Mouse (Mus musculus): ENCODE measurements around the gene Gng12. TPM values are rescaled to one million over a fixed set of nuclear protein-coding genes. Genes with fewer than 3 reads are reported as not detected.

Gng12 gene
- polyA plus RNA-seq, 1 experiment = 22.9 TPM

DNA sequence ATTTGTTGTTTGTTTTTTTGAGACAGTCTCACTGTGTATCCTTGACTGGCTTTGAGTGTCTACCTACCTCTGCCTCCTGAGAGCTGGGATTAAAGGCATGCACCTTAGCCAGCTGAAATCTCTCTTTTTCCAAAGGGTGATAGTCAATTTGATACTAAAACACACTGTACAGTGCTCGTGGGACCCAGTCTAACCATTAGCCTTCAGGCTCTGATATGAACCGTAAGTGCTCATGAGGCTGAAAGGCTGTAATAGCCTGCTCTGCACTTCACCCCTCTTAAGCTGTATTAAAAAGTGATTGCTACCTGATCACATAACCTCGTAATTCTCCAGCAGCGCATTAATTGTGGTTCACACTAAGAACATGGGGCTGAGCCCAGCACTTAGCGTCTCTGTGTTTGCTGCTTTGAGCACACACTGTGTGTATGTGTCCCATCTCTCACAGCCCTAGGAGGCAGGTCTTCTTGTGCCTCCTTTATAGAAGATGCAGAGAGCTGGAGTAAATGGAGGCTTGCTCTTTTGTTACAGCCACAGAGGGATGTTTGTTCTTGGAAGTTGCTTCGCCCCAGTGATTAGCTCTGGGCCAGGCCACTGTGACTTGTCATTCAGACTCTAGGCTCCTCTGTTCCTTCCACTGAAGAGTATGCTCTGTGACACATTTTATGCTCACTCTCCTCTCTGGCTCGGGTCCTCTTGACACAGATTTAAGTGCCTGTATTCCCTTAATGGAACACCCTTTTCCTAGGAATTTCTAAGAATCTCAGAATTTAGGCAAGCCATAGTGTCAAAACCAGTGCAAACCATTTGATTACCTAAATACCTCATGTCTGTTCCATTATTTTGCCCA, 114.4 kb downstream of the Gng12 start:
- no peak overlapping the region for H3K4me3 ChIP-seq (replicated peaks; ENCODE audit: control insufficient read depth, low read depth, low read length)
- no peak overlapping the region for H3K27ac ChIP-seq (ENCODE audit: control insufficient read depth, insufficient read depth, low read depth, low read length, poor library complexity)
- 0 out of 2 replicates have a peak, but pooled peaks cover 2% of the 10 kb centered on the region for H3K4me1 ChIP-seq (ENCODE audit: control insufficient read depth, insufficient read depth, low read length)
- TF ChIP-seq CTCF (IDR thresholded peaks at IDR 0.05; ENCODE audit: control insufficient read depth, insufficient read depth, low read length) = no peak
- TF ChIP-seq POLR2A (IDR thresholded peaks at IDR 0.05; ENCODE audit: borderline replicate concordance, control insufficient read depth, low read depth, low read length) = no peak
- 82% methylated on average over 7 of the region's 7 CpGs for WGBS

DNA sequence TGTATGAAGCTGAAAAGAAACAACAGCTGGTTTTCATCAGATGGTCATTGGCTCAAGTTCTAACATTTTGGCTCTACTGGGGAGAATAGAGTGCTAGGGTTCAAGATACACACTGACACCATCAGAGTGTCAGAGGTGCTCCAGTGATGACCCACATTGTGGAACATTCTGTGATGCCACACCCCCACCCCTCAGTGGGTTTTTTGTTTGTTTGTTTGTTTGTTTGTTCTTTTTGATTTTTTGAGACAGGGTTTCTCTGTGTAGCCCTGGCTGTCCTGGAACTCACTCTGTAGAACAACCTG, 115.0 kb downstream of the Gng12 start:
- Histone ChIP-seq H3K4me1 (ENCODE audit: control insufficient read depth, insufficient read depth, low read length) (peaks cover 2% of the 10 kb centered on the region; the same call in 1 of the 2 replicates), H3K4me3 (replicated peaks; ENCODE audit: control insufficient read depth, low read depth, low read length) (no peak overlapping the region), H3K27ac (ENCODE audit: control insufficient read depth, insufficient read depth, low read depth, low read length, poor library complexity) (no peak overlapping the region)
- TF ChIP-seq CTCF (IDR thresholded peaks at IDR 0.05; ENCODE audit: control insufficient read depth, insufficient read depth, low read length) (no peak), POLR2A (IDR thresholded peaks at IDR 0.05; ENCODE audit: borderline replicate concordance, control insufficient read depth, low read depth, low read length) (no peak)

- TF ChIP-seq POLR2A (IDR thresholded peaks at IDR 0.05; ENCODE audit: borderline replicate concordance, control insufficient read depth, low read depth, low read length) (no peak), CTCF (IDR thresholded peaks at IDR 0.05; ENCODE audit: control insufficient read depth, insufficient read depth, low read length) (no peak)
- Histone ChIP-seq H3K27ac (ENCODE audit: control insufficient read depth, insufficient read depth, low read depth, low read length, poor library complexity) (no peak overlapping the region), H3K4me3 (replicated peaks; ENCODE audit: control insufficient read depth, low read depth, low read length) (no peak overlapping the region), H3K4me1 (ENCODE audit: control insufficient read depth, insufficient read depth, low read length) (peaks cover 2% of the 10 kb centered on the region; the same call in 1 of the 2 replicates)
- 92% methylated on average over 6 of the region's 6 CpGs for WGBS
Observed at GRCm38 (mm10) chr6:67013293-67013948, 117.2 kb downstream of the Gng12 start.

- H3K4me1 ChIP-seq (ENCODE audit: control insufficient read depth, insufficient read depth, low read length) = peaks cover 2% of the 10 kb centered on the region; the same call in 1 of the 2 replicates
- TF ChIP-seq POLR2A (IDR thresholded peaks at IDR 0.05; ENCODE audit: borderline replicate concordance, control insufficient read depth, low read depth, low read length) (no peak), CTCF (IDR thresholded peaks at IDR 0.05; ENCODE audit: control insufficient read depth, insufficient read depth, low read length) (no peak)
- WGBS = 75% methylated on average over 9 of the region's 9 CpGs
- no peak overlapping the region for H3K4me3 ChIP-seq (replicated peaks; ENCODE audit: control insufficient read depth, low read depth, low read length)
- no peak overlapping the region for H3K27ac ChIP-seq (ENCODE audit: control insufficient read depth, insufficient read depth, low read depth, low read length, poor library complexity)
Observed at GRCm38 (mm10) chr6:67013949-67014678, 117.9 kb downstream of the Gng12 start.

- TF ChIP-seq CTCF (IDR thresholded peaks at IDR 0.05; ENCODE audit: control insufficient read depth, insufficient read depth, low read length) (no peak), POLR2A (IDR thresholded peaks at IDR 0.05; ENCODE audit: borderline replicate concordance, control insufficient read depth, low read depth, low read length) (no peak)
- Histone ChIP-seq H3K4me3 (replicated peaks; ENCODE audit: control insufficient read depth, low read depth, low read length) (no peak overlapping the region), H3K4me1 (ENCODE audit: control insufficient read depth, insufficient read depth, low read length) (peaks cover 2% of the 10 kb centered on the region; the same call in 1 of the 2 replicates), H3K27ac (ENCODE audit: control insufficient read depth, insufficient read depth, low read depth, low read length, poor library complexity) (no peak overlapping the region)
- WGBS = 94% methylated on average over 1 of the region's 1 CpGs
Observed at GRCm38 (mm10) chr6:67014679-67015075, 118.5 kb downstream of the Gng12 start.

- 0 out of 2 replicates have a peak overlapping the region, but pooled peaks have one; percentile 13 for H3K27ac ChIP-seq (ENCODE audit: control insufficient read depth, insufficient read depth, low read depth, low read length, poor library complexity)
- H3K4me1 ChIP-seq (ENCODE audit: control insufficient read depth, insufficient read depth, low read length) = peaks cover 2% of the 10 kb centered on the region; the same call in 1 of the 2 replicates
- no peak for TF ChIP-seq POLR2A (IDR thresholded peaks at IDR 0.05; ENCODE audit: borderline replicate concordance, control insufficient read depth, low read depth, low read length)
- TF ChIP-seq CTCF (IDR thresholded peaks at IDR 0.05; ENCODE audit: control insufficient read depth, insufficient read depth, low read length) = no peak
- WGBS = 61% methylated on average over 8 of the region's 8 CpGs
- H3K4me3 ChIP-seq (replicated peaks; ENCODE audit: control insufficient read depth, low read depth, low read length) = no peak overlapping the region
Observed at GRCm38 (mm10) chr6:67015739-67016519, 119.7 kb downstream of the Gng12 start.

- H3K27ac ChIP-seq (ENCODE audit: control insufficient read depth, insufficient read depth, low read depth, low read length, poor library complexity) = no peak overlapping the region
Observed at GRCm38 (mm10) chr6:67016520-67017111, 120.4 kb downstream of the Gng12 start.

More at GRCm38 (mm10) chr6:67016520-67017111, 120.4 kb downstream of the Gng12 start:
- WGBS = 56% methylated on average over 7 of the region's 7 CpGs
- peaks cover 2% of the 10 kb centered on the region; the same call in 1 of the 2 replicates for H3K4me1 ChIP-seq (ENCODE audit: control insufficient read depth, insufficient read depth, low read length)
- TF ChIP-seq CTCF (IDR thresholded peaks at IDR 0.05; ENCODE audit: control insufficient read depth, insufficient read depth, low read length) (no peak), POLR2A (IDR thresholded peaks at IDR 0.05; ENCODE audit: borderline replicate concordance, control insufficient read depth, low read depth, low read length) (no peak)
- no peak overlapping the region for H3K4me3 ChIP-seq (replicated peaks; ENCODE audit: control insufficient read depth, low read depth, low read length)

Data from bone marrow, adult 2 months (tissue).